Mouse (Mus musculus) heart, adult 8-10 months (tissue): ENCODE measurements around the gene Srsf9. TPM values are rescaled to one million over a fixed set of nuclear protein-coding genes. Genes with fewer than 3 reads are reported as not detected.
"Not testable (repeated sequence)": the region's sequence is repeated elsewhere in the genome, so short reads cannot be mapped to it uniquely, and the experiment has no call there.

Experiments used
- DNase-seq: peaks from one replicate; pipeline ENCODE4 v3.0.0; 2022; ENCODE audit warnings: low spot score
- total RNA-seq, 4 experiments: library from RNA; stranded (reverse); gene quantifications; 2 replicates each; pipeline ENCODE4 v1.2.4; 2022

The Srsf9 gene
- total RNA-seq, 4 experiments from 2014 or later = 14.2 to 15.5 (median 14.4) TPM

DNA sequence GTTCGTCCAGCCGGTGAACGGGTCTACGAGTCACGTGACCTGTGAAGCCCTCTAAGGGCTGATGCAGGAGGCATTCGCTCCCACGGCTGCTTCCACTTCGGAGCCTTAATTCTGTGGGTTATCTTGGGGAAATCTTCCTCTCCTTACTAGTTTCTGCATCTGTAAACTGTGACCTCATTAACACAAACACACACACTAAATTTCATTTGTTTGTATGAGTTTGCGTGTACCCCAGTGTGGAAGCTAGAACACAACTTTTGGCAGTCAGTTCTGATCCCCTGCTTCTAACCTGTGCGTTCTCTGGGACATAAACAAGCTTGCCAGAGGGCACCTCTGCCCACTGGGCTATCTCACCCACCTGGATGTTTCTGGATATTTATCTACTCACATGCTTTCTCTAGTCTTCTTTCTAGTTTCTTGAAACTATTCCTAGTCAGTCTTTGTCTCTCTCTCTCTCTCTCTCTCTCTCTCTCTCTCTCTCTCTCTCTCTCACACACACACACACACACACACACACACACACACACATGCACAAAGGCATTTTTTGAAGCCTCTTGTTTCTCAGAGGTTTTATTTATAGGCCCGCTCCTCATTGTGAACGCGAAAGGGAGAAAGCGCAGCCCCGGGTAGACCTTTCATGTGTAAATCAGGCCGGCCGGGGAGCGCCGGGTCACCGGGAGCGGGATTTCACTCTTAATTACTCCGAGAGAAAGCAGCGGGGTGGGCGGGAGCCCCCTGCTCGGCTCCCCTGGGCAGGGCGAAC, 46.6 kb downstream of the Srsf9 start:
- no peak for DNase-seq

DNA sequence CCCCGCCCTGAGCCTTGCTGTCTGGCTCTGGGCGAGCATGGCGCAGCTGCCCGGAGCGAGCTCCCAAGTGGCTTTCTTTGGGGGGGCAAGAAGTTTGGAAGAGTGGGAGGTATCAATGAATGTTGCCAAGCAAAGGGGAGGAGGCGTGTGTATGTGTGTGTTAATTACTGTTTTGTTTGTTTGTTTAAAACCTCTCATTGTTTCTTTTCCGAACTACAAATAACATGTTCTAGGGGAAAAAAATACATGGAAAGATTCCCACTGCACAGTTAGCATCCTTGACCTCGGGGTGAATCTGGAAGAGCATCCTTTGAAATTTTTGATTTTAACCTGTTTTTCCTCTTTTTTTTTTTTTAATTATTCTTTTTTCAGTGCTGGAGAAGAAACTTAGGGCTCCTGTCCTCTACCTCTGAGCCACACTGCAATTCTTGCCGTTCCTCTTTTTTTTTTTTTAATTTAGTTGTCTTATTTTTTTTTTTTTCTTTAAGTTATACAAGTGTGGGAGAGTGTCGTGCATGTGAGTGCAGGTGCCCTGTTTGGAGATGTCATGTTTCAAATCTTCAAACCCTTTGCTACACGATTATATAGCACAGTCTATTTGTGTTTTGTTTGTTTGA, 47.3 kb downstream of the Srsf9 start:
- no peak for DNase-seq

- DNase-seq = no peak
Observed at GRCm38 (mm10) chr5:115375436-115375835, 48.5 kb downstream of the Srsf9 start.

DNA sequence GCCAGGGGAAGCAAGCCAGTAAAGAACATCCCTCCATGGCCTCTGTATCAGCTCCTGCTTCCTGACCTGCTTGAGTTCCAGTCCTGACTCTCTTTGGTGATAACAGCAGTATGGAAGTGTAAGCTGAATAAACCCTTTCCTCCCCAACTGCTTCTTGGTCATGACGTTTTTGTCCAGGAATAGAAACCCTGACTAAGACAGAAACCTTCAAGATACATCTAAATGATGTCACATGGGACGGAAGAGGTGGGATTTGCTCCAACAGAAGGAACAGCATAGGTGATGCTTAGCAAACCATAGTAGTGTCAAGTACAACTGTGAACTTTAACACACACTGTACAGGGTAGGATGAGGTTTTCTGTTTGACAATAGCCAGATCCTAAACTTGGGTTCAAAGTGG, 51.9 kb downstream of the Srsf9 start:
- not testable (repeated sequence) for DNase-seq

Other genes with a start within 250 kb of the Srsf9 start
- gene Gm10401, start 228.9 kb upstream of the Srsf9 start, total RNA-seq = not detected
- gene Acads, start 207.8 kb upstream of the Srsf9 start, total RNA-seq = 100 to 1,000 TPM; 225 to 279 (median 244) TPM
- 10 to 100 TPM; 11.8 to 18.5 (median 14.5) TPM for gene Unc119b, start 192.2 kb upstream of the Srsf9 start, total RNA-seq
- gene Mlec, start 169.0 kb upstream of the Srsf9 start, total RNA-seq = 10 to 100 TPM; 75.2 to 88.5 (median 78.8) TPM
- gene Cabp1, start 132.8 kb upstream of the Srsf9 start, total RNA-seq = 1 to 10 TPM; 1.7 to 2.6 (median 1.9) TPM
- gene Pop5, start 91.3 kb upstream of the Srsf9 start, total RNA-seq = 10 to 100 TPM; 26.6 to 35.1 (median 32.8) TPM
- gene Rnf10, start 54.3 kb upstream of the Srsf9 start, total RNA-seq = 100 to 1,000 TPM; 355 to 414 (median 370) TPM
- 100 to 1,000 TPM; 138 to 171 (median 161) TPM for gene Coq5, start 47.5 kb upstream of the Srsf9 start, total RNA-seq
- gene Dynll1, start 26.2 kb upstream of the Srsf9 start, total RNA-seq = 10 to 100 TPM; 52.9 to 84.2 (median 71.3) TPM
- 10 to 100 TPM; 17.5 to 21.2 (median 19.4) TPM for gene Gatc, start 14.0 kb downstream of the Srsf9 start, total RNA-seq
- 10 to 100 TPM; 25.5 to 27.4 (median 25.8) TPM for gene Triap1, start 14.0 kb downstream of the Srsf9 start, total RNA-seq
- gene Cox6a1, start 21.8 kb downstream of the Srsf9 start, total RNA-seq = 100 to 1,000 TPM; 205 to 218 (median 216) TPM
- gene Msi1, start 102.4 kb downstream of the Srsf9 start, total RNA-seq = under 1 TPM; 0.16 to 0.52 (median 0.25) TPM
- not detected for gene Pla2g1b, start 139.1 kb downstream of the Srsf9 start, total RNA-seq
- 10 to 100 TPM; 17.9 to 21.4 (median 19.6) TPM for gene Sirt4, start 157.5 kb downstream of the Srsf9 start, total RNA-seq
- gene Pxn, start 179.5 kb downstream of the Srsf9 start, total RNA-seq = 10 to 100 TPM; 31.2 to 43.4 (median 34.1) TPM
- 100 to 1,000 TPM; 591 to 710 (median 629) TPM for gene Rplp0, start 232.3 kb downstream of the Srsf9 start, total RNA-seq
- gene Gcn1l1, start 238.1 kb downstream of the Srsf9 start, total RNA-seq = 10 to 100 TPM; 35.7 to 41.6 (median 39.3) TPM